Mouse (Mus musculus): ENCODE measurements around the gene Htra1. TPM values are rescaled to one million over a fixed set of nuclear protein-coding genes. Genes with fewer than 3 reads are reported as not detected.

The Htra1 gene
- polyA plus RNA-seq, 1 experiment from 2014 or later, result 25.8 TPM

DNA sequence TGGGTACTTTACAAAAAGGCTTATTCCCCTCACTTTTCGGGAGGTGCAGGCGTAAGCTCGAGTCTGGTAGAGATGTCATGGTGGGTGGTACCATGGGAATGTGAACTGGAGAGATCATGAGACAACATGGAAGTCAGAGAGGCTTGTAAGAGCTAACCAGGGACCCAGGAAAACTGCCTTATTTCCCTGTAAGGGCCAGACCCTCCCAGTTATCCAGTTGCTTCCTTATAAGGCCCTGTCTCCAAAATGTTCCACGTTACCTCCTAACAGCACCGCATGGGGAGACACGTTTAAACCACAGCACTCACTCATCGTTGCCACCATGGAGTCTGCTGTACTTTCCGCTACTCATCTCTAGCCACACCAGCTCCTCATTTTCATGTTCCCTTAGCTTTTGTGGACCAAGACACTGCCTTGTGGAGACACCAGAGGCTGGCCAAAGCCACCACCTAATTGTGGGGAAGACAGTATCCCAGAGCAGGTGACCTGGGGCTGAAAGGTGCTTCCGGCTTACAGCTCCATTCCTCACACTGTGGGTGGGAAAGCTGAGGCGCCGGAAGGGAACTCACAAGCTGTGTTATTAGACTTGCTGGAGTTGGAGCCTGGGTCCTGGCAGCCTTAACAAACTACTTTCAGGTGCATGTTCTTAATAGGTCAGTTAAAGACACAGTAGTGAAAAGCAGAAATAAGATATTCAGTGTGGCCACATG, 9.0 kb downstream of the Htra1 start:
- H3K4me1 ChIP-seq (ENCODE audit: insufficient read depth), result peaks cover 8% of the 10 kb centered on the region
- TF ChIP-seq CTCF (IDR thresholded peaks at IDR 0.05; ENCODE audit: low read depth), result no peak
- H3K27ac ChIP-seq (ENCODE audit: low read depth), result no peak overlapping the region
- H3K9me3 ChIP-seq (ENCODE audit: low read depth, low read length), result no peaks in the 10 kb centered on the region
- no peak for DNase-seq
- H3K36me3 ChIP-seq (ENCODE audit: insufficient read depth), result no peaks in the 10 kb centered on the region
- no peak overlapping the region for H3K9ac ChIP-seq
- WGBS, result 83% methylated on average over 11 of the region's 11 CpGs
- H3K4me3 ChIP-seq (ENCODE audit: low read depth, low read length), result no peak overlapping the region
- ATAC-seq (ENCODE audit: insufficient read depth), result no peak
- H3K4me2 ChIP-seq, result no peak overlapping the region
- no peaks in the 10 kb centered on the region for H3K27me3 ChIP-seq (ENCODE audit: insufficient read depth, low read length)

DNA sequence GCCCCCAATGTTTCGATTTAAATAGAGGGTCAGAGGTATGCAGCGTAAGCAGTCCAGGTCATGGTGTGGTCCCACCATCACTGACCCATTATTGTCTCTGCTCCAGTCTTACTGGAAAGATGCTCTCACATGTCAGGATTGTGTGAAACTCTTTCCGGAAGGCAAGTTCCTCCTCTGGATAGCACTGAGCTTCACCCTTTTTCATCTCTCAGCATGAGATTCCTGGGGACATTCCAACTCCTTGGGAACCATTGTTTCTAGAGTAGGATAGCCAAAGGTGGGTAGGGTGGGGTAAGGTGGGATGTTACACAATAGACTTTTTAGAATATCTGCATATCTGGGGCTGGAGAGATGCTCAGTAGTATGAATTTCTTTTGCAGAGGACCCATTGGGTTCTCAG, 9.8 kb downstream of the Htra1 start:
- Histone ChIP-seq H3K36me3 (ENCODE audit: insufficient read depth) (no peaks in the 10 kb centered on the region), H3K9ac (no peak overlapping the region), H3K9me3 (ENCODE audit: low read depth, low read length) (no peaks in the 10 kb centered on the region), H3K4me1 (ENCODE audit: insufficient read depth) (peaks cover 8% of the 10 kb centered on the region), H3K27ac (ENCODE audit: low read depth) (no peak overlapping the region), H3K4me2 (no peak overlapping the region), H3K27me3 (ENCODE audit: insufficient read depth, low read length) (no peaks in the 10 kb centered on the region), H3K4me3 (ENCODE audit: low read depth, low read length) (no peak overlapping the region)
- 88% methylated on average over 3 of the region's 3 CpGs for WGBS
- no peak for TF ChIP-seq CTCF (IDR thresholded peaks at IDR 0.05; ENCODE audit: low read depth)
- DNase-seq, result no peak
- ATAC-seq (ENCODE audit: insufficient read depth), result no peak

DNA sequence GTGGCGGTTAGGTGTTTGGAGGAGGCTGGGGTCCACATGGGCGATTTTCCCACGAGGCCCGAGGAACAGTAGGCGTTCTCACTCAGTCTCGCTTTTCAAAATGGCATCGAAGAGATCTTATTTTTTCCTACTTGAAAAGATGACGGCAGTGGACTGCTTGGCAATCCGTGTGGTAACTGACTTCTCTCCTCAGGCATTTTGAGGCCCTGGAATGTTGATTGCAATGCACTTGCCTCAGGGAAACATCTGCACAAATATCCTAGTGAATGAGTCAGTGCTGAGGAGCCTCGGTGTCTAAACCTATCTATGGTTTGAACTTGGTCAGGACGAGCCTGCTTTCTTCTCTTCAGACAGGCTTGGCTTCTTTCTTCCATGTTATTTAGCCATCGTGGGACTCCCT, 10.4 kb downstream of the Htra1 start:
- Histone ChIP-seq H3K27me3 (ENCODE audit: insufficient read depth, low read length) (no peaks in the 10 kb centered on the region), H3K4me2 (no peak overlapping the region), H3K36me3 (ENCODE audit: insufficient read depth) (no peaks in the 10 kb centered on the region), H3K4me1 (ENCODE audit: insufficient read depth) (peaks cover 8% of the 10 kb centered on the region), H3K27ac (ENCODE audit: low read depth) (no peak overlapping the region), H3K4me3 (ENCODE audit: low read depth, low read length) (no peak overlapping the region), H3K9me3 (ENCODE audit: low read depth, low read length) (no peaks in the 10 kb centered on the region), H3K9ac (no peak overlapping the region)
- no peak for DNase-seq
- no peak for ATAC-seq (ENCODE audit: insufficient read depth)
- 89% methylated on average over 12 of the region's 12 CpGs for WGBS
- TF ChIP-seq CTCF (IDR thresholded peaks at IDR 0.05; ENCODE audit: low read depth), result no peak

DNA sequence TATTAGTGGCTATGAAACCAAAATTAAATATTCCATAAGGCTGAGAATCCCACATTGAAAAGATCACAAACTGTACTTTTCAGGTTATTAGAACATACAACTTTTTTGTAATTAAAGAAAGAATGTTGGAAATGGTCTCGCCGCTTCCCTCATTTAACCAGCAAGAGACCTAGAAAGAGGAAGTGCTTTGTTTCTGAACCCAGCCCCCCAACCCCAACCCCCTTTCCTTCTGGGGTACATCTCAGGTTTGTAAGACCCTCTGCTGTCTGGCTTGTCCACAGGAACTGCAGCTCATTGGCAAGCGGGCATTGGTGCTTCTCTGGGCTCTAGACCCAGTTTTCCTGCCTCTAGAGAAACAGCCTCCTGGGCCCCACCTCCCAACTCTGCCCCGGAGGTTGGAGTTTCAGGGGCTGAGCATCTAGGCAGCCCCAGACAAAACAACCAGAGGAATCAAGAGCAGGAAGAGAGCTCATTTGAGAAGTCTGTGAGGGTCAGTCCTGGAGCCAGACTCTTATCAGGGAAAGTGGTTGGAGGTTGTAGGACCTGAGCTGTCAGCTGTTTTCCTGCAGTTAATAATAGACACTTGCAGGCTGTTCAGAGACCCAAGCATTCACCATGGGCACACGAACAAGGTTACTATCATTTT, 12.8 kb downstream of the Htra1 start:
- Histone ChIP-seq H3K4me3 (ENCODE audit: low read depth, low read length) (no peak overlapping the region), H3K27me3 (ENCODE audit: insufficient read depth, low read length) (no peaks in the 10 kb centered on the region), H3K9me3 (ENCODE audit: low read depth, low read length) (no peaks in the 10 kb centered on the region), H3K4me1 (ENCODE audit: insufficient read depth) (peaks cover 8% of the 10 kb centered on the region), H3K27ac (ENCODE audit: low read depth) (peak overlapping the region; percentile 54; the same call in 1 of the 2 replicates), H3K36me3 (ENCODE audit: insufficient read depth) (no peaks in the 10 kb centered on the region), H3K4me2 (peak overlapping the region; percentile 31; the same call in 1 of the 2 replicates), H3K9ac (no peak overlapping the region; the same call in 1 of the 2 replicates)
- DNase-seq, result no peak
- 48% methylated on average over 5 of the region's 5 CpGs for WGBS
- ATAC-seq (ENCODE audit: insufficient read depth), result peak; percentile 61
- no peak for TF ChIP-seq CTCF (IDR thresholded peaks at IDR 0.05; ENCODE audit: low read depth)

DNA sequence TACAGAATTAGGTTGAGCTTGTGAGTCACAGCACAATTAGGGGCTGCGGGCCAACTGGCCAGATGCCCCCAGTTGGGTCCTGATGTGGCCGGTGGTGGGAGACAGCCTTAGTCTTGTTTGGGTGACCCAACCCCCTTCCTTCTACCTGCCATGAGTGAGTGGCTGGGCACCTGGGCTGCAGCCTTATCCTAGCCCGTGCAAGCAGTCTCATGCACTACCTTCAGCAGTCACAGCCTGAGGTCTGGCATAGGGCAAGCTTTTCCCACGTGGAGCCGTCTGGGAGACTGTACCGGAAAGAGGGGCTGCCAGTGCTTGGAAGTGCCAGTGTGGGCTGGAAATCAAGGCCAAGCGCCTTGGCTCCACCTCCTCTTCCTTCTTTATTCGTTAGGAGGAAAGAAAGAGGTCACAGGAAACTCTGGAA, 13.4 kb downstream of the Htra1 start:
- peak; percentile 70 for DNase-seq

DNA sequence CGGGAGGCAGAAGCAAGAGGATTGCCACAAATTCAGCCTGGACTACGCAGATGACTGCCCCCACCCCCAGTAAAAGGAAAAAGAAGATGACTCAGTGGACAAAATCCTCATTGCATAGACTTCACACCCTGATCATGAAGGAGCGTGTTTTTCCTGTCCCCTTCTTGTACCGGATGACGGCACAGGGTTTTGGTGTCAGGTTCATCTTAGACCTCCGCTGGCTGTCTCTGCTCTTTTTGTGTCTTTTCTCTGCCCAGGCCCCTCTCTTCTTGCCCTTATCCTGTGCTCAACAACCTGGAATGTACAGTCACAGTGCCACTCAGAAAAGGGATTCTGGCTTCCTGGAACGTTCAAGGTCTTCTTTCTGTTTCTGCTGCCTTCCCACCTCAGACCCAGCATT, 14.6 kb downstream of the Htra1 start:
- no peak for TF ChIP-seq CTCF (IDR thresholded peaks at IDR 0.05; ENCODE audit: low read depth)
- no peak overlapping the region for H3K9ac ChIP-seq
- H3K4me2 ChIP-seq, result no peak overlapping the region
- H3K4me3 ChIP-seq (ENCODE audit: low read depth, low read length), result no peak overlapping the region
- H3K9me3 ChIP-seq (ENCODE audit: low read depth, low read length), result no peaks in the 10 kb centered on the region
- no peak overlapping the region for H3K27ac ChIP-seq (ENCODE audit: low read depth)
- DNase-seq (no peak), ATAC-seq (ENCODE audit: insufficient read depth) (no peak)
- 92% methylated on average over 7 of the region's 7 CpGs for WGBS
- H3K4me1 ChIP-seq (ENCODE audit: insufficient read depth), result peaks cover 8% of the 10 kb centered on the region
- no peaks in the 10 kb centered on the region for H3K27me3 ChIP-seq (ENCODE audit: insufficient read depth, low read length)
- H3K36me3 ChIP-seq (ENCODE audit: insufficient read depth), result no peaks in the 10 kb centered on the region

More for the DNA sequence above, 13.4 kb downstream of the Htra1 start:
- Histone ChIP-seq H3K27me3 (ENCODE audit: insufficient read depth, low read length) (no peaks in the 10 kb centered on the region), H3K4me1 (ENCODE audit: insufficient read depth) (peaks cover 8% of the 10 kb centered on the region), H3K9ac (no peak overlapping the region), H3K9me3 (ENCODE audit: low read depth, low read length) (no peaks in the 10 kb centered on the region), H3K4me3 (ENCODE audit: low read depth, low read length) (no peak overlapping the region), H3K4me2 (peak overlapping the region; percentile 31; the same call in 1 of the 2 replicates), H3K36me3 (ENCODE audit: insufficient read depth) (no peaks in the 10 kb centered on the region), H3K27ac (ENCODE audit: low read depth) (peak overlapping the region; percentile 50; the same call in 1 of the 2 replicates)
- peak; percentile 82 for ATAC-seq (ENCODE audit: insufficient read depth)
- 31% methylated on average over 8 of the region's 8 CpGs for WGBS
- TF ChIP-seq CTCF (IDR thresholded peaks at IDR 0.05; ENCODE audit: low read depth), result no peak

DNA sequence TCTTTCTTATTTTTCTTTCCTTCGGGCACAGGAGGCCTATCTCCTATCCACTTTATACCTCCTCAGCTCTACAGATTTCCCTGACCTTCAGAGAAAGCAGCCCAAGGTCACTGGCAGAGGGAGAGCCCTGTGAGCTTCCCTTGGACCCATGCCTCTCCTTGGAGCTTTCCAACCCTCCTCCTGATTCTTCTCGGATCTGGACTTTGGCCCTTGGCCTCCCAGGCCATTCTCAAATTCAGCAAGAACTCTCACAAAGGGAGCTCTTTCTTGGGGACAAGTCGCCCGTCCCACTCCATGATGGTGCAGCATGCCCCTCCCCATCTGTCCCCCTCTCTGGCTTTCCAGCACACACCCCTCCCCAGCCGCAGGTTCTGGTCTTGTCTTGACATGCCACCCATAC, 15.1 kb downstream of the Htra1 start:
- 83% methylated on average over 5 of the region's 5 CpGs for WGBS
- no peaks in the 10 kb centered on the region for H3K9me3 ChIP-seq (ENCODE audit: low read depth, low read length)
- no peak overlapping the region for H3K4me2 ChIP-seq
- no peak overlapping the region for H3K9ac ChIP-seq
- DNase-seq, result no peak
- H3K4me3 ChIP-seq (ENCODE audit: low read depth, low read length), result no peak overlapping the region
- no peak for ATAC-seq (ENCODE audit: insufficient read depth)
- H3K27me3 ChIP-seq (ENCODE audit: insufficient read depth, low read length), result no peaks in the 10 kb centered on the region
- H3K27ac ChIP-seq (ENCODE audit: low read depth), result no peak overlapping the region
- no peak for TF ChIP-seq CTCF (IDR thresholded peaks at IDR 0.05; ENCODE audit: low read depth)
- H3K4me1 ChIP-seq (ENCODE audit: insufficient read depth), result peaks cover 8% of the 10 kb centered on the region
- H3K36me3 ChIP-seq (ENCODE audit: insufficient read depth), result no peaks in the 10 kb centered on the region

Measured in lung, embryonic 14.5 days (tissue).